Mouse (Mus musculus) gastrocnemius, postnatal 25 days (tissue): ENCODE measurements around the gene Asb2. TPM values are rescaled to one million over a fixed set of nuclear protein-coding genes. Genes with fewer than 3 reads are reported as not detected.
A peak's percentile ranks its signal among the peaks of the same experiment; 100 is the strongest.

ENCODE experiments used
- DNase-seq: peaks from one replicate; pipeline ENCODE4 v3.0.0; 2022
- total RNA-seq, 2 experiments: library from RNA; stranded (reverse); gene quantifications; 1 replicate in 1 of 2; 2 replicates in 1 of 2; pipeline ENCODE4 v1.2.3; 2021

The Asb2 gene
- total RNA-seq, 2 experiments from 2014 or later: 196 to 518 TPM

DNA sequence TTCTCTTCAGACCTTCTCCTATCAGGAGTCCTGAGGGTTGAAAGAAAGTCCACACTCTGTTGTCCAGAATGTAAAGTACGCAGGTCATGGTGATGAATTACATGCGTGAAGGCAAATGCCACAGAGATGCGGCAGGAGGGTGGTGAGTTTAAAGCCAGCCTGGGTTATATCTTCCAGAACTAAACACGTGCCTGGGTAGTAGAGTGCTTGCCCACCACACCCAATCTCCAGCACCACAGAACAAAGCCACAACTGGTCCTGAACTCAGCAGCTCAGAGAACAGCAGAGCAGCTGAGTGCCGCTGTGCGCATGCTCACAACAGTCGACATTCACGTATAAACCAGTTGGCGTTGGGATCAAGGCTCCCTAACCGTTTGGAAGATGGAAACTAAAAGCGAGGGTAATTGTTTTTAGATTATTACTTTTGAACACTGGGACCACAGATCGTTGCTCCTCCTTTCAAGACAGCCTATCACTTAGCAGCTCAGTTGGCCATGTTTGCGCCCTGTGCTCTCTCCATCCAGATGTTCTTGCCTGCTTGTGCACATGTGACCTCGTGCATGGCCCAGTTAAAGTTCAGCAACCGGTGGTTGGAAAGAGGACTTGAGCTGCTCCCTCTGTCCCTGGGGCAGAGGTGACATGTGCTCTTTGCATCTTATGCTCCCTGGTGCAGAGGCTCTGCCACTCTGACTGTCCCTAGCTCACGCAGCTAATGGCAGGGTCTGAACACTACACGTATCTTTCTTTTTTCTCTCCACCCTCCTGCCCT lies 5.9 kb upstream of the Asb2 start:
- peak; percentile 51 for DNase-seq

DNA sequence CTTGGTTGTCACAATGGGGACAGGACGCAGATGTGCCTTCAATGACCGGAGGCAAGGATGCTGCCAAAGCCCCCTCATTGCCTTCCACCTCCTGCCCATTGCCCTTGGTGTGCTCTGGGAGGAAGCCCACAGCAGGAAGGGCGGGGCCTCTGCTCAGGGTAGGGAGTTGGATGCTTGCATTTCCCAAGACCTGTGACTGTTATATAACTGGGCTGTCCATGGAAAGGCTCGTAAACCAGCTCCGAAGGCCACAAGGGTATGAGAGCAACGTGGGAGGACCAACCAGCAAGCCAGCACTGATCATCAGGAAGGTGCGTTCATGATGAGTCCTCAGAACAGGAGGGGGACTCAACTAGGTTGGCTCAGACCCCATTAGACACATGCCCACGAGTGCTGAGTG lies 5.0 kb upstream of the Asb2 start:
- DNase-seq: no peak

DNA sequence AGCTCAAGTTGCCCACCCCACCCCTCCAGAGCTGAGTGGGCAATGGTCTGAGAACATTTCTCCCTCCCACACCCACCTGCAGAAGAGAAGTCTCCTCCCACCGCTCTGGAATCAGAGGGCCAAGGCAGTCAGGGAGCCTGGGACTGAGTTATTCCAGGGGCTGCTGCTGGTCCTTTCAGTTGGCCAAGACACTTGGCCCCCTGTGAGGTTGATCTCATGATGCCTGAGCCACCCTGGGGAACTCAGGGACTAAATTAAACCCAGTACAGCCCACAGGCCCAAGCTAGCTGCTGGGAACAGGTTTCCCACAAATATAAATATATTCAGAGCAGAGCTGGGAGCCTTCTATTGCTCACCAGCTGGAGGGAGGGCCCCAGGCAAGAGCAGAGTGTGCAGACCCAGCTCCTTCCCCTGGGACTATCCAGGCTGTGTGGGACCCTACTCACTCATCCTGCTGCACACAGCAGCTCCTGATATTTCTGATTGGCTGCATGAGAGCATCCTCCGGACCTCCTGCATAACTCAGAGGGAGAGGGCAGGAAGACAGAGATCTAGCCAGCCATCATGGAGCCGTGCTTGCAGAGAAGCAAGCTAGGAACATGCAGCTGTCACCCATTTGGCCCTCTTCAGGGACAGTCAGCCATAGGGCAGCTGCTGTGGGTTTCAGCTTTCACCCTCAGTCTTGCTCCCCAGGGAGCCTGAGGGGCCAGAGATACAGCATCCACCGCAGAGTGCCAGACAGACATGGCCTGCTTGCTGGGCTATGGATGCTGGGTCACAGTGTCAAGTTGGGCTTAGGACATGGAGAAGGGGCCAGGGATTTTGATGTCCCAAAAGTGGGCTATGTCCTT lies 3.4 kb upstream of the Asb2 start:
- peak; percentile 78 for DNase-seq

DNA sequence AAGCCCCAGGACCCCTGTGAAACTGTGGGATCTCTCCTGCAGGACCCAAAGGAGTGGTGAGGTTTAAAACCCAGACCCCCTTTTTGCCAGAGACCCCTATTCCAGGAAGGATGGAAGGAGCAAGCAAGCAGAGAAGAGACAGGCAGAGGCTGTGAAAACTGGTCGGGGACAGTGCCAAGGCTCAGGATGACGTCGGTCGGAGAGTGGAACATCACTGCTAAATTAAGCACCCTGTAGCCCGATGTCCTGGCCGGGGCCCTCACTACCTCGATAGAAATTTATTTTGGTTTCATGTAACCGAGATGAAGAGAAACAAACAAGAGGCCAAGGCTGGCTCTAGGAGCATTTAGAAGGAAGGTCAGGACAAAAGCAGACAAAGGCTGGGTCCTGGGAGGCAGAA lies 2.4 kb upstream of the Asb2 start:
- peak; percentile 84 for DNase-seq

DNA sequence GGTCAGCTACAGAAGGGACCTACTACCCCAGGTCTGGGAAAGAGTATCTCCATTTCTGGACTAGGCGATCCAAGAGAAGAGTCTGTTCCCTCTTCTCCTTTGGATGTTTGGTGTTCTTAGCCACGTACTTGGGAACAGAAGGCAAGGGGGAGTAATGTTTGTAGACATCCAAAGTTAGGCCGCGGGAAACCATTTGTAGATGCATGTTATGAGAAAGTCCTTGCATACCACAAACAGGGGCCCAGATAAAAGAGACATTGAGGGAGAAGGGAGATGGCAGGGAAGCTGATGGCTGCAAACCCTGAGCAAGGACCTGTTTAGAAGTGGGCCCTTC lies 581 bp upstream of the Asb2 start:
- DNase-seq: no peak

DNA sequence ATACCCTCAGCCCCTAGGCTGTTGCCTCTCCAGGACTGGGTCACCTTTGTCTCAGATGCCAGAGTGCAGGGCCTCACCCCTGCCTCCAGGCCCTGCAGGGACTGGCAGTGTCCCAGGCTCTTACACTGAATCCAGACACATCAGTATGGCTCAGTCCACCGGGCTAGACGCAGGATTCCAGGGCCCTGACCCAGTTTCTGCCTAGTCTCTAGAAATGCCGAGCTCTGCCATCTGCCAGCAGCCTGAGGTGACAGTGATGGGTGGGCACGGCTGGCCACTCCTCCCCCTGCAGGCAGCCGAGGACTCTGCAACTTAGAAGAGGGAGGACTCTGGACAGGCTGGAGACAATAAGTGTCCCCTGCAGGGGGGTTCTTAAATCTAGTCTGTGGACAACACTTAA lies 2.3 kb downstream of the Asb2 start:
- DNase-seq: peak; percentile 88

DNA sequence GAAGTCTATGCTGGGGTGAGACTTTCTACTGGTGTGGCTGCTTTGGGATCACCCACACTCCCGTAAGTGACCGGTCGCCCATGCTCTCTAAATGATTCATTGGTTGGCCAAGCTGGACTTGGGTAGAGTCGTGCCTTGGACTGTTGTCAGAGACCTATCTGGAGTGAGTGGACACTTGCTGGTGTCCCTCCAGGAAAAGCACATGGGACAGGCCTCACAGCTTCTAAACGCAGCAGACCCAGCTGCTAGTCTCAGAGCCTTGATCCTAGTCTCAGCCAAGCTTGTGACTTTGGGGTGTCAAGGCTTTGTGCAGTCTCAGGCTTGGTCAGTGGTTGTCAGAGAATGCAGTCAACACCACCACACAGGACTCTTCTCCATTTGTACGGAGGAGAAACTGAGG lies 3.1 kb downstream of the Asb2 start:
- DNase-seq: peak; percentile 74

DNA sequence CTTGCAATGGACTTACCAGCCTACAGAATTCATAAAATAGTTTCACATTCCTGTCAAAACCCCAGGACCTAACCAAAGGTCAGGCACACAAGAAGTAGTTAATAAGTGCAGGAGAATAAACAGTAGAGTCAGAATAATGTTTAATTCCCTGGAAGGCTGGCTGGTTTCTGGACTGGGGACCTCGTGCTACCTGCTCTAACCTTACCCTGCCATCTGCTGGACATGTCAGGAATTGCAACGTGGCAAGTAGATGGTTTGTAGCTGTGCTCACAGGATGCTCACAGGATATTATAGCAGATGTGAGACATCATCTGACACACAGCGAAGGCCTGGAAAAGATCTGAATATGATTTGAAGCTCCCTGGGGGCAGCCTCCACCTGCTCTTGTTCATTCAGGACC lies 7.3 kb downstream of the Asb2 start:
- no peak for DNase-seq

DNA sequence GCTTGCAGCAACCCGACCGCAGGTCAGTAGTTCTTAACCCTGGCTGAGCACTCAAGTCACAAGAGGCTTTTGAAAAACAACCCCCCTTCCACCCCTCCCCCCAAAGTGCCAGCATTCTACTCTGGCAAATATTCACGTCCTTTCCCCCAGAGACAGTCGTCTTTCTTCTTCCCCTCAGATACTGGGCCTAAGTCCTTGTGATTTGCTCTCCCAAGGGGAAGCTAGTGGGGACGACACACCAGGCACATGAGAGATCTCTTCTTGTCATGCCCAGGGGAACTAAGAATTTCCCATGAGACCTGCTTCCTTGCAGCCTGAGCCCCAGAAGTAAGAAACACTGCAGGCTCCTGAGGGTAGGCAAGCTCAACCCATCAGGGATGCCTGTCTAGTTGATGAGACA lies 8.4 kb downstream of the Asb2 start:
- DNase-seq: no peak

DNA sequence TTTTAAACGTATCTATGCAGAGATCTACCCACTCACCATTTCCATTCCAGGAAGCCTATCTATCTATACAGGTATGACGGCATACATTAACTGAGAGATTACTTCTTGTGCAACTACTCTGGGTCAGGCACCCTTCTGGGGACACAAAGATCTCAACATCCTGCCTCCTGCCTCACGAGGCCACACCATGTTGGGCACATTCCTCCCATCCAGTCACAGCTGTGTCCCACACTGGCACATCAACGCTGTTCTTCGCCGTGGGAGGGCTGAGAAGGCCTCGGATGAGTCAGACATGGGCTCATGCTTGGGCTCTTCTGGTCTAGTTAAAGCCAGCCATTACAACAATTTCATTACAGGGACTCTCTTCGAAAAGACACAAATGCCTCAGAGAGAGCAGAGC lies 8.9 kb downstream of the Asb2 start:
- DNase-seq: no peak

DNA sequence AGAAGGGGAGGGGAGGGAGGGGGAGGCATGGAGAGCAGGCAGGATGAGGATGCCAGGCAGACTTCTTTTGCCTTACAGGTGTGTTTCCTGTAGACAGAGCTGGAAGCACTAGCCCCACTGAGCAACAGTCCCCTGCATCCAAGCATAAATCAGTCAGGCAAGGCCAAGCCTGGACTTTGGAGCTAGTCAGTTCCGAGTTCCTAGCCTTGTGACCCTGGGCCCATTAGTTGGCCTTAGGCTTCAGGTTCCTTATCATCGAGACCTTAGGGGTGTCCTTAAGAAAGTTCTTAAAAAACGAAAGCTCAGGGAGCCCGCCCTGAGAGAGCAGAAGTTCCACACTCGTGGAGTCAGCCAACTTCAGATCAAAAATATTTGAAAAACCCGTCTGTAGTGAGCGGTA lies 10.9 kb downstream of the Asb2 start:
- no peak for DNase-seq

DNA sequence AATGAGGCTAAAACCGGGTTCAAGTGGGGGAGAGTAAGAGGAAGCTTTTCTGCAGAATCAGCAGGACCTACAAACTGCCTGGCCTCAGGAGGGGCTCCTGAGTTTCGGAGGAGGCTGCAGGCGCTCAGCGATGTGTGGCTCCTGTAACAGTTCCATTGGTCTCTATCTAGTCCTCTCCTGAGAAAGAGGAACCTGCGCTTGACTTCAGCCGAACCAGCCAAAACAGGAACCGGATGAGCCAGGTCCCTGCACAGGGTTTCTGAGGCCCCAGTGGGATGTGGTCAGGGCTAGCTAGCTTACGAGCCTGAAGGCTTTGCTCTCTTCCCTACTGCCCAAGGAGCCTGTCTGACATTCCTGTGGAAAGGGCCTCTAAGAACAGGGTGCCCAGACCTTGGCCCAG lies 12.3 kb downstream of the Asb2 start:
- no peak for DNase-seq

DNA sequence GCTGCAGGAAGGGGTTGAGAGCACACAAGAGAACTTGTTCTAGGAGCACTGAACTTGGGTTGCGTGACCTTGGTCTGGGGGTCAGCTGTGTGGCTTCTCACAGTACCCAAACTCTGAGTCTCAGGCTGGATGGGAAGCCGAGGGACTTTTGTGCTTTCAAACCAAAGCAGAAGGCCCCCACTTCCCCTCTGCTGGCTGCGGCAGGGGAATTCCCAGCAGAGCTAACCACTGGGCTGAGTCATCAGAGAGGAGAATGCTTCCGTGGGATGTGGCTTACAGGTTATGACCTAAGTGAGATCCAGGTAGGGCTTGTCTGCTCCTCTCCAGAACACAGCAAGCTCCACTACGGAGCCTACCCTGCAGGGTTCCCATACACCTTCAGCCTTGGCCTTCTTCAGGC lies 14.6 kb downstream of the Asb2 start:
- DNase-seq: no peak

DNA sequence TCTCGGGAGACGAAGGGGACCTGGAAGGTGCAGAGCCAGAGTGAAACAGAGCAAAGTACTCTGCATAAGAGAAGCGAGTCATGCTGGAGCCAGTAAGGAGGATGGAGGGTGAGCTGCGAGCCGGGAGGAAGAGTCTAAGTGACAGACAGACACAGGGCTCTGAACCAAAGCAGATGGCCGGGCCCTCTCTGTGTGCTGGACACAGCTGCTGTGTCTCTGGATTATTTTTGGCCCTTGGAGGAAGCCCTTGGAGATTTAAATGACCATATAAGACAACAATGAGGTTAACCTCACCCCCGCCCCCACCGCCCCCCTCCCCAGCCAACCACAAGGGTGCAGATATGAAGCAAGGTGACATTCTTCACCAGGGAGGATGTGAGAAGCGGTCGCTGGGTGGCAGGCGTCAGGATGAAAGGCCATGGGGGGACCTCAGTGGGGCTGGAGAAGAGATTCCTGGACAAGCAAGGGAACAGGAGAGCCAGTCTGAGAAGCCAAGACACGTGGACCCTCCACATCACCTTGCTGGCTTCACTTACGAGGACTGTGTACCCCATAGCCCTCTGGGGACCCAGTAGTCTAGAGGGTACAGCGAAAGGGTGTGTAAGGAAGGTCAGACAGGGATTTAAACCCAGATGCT lies 17.5 kb downstream of the Asb2 start:
- DNase-seq: no peak

DNA sequence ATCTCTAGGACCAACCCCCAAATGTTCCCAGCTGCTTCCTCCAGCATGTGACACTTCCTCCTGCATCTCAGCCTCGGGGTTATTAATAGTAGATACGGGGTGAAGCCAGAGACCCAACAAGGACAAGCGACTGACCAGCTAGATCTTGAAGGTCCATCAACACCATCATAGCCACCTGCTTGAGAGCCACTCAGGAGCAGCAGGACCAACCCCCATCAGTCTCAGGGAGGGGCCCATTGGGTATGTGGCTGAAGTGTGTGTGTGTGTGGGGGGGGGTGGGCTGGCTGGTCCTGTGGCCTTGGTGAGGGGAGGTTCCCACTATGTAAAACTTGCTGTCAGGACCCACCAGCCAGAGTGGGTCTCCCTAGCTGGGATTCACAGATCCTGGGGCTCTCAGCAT lies 19.0 kb downstream of the Asb2 start:
- no peak for DNase-seq

DNA sequence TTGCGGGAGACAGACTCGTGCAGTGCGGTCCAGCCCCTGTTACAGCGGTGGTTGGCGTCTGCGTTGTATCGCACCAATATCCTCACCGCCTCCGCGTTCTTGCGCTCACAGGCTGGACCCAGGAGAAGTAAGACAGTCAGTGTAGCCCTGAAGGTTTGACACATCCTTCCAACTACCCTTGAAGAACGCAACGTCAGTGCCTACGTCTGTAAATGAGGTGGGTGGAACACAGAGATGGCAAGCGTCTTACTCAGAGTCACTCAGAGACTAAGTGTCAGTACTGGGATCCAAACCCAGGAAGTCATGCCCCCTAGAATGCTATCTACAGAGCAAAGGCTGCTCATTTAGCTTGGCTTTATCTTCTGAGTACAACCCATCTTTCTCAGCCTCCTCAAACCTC lies 22.4 kb downstream of the Asb2 start:
- no peak for DNase-seq

DNA sequence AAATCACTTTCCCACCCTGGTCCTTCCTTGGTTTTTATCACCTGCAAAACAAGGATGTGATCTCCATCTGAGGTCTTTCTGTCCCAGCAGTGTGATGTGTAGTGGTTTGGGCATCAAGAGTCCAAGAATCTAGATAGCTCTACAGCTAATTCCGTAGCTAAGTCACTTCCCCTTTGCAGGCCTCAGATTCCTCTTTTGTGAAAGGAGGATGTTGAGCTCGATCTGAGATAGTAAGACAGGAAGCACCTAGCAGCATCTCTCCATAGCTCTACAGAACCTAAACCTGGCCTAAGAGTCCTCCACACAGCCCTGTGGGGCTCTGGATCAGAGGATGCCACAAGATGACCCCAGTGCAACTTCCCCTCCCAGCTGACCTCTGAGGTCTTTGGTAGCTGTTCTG lies 22.9 kb downstream of the Asb2 start:
- no peak for DNase-seq

DNA sequence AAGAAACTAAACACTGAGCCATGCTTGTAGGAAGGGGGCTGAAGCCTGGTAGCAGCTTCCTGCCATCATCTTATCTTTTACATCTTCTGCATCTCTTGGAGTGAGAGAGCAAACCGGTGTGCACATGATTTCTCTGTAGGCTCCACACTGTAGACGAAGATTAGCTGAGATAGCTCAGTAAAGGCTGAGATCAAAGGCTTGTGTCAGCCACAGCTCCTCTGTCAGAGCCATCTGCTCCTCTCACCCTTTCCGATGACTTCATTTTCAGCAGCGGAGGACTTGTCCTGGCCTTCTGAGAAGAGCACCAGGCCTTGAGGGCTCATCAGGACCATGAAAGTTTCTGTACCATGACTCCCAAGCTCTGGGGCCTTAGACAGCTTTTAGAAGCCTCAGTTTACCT lies 24.3 kb downstream of the Asb2 start:
- DNase-seq: no peak

DNA sequence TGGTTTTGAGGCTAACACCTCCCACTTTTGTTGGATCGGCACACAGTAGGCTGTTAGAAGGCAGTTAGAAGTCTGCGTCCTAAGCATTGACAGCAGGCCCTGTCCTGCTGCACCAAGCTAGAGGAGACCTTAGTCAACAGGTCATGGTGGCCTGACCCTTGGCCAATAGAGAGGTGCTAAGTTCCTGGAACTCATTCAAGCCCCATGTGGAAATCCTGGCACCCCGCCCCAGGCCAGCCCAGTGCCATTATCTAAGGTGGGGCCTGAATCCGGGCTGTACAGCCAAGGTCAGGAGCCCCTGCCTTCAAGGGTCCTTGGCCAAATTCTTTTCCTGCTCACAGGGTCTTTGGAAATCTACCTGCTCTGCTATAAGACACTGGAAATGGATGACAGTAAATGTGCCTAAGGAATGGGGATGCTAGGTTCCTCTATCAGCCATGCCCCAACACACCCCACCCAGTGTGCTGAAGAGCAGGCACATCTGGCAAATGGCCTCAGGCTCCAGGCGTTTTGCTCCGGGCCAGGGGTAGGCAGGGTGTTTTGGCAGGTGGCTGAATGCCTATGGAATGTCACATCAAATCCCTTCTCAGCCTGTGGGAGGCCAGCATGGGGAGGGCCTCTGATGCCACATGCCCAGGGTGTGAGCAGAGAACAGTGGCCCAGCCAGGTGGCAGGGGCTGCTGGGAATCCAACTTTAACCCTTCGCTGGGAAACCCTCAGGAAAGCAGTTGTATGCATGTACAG lies 27.2 kb downstream of the Asb2 start:
- peak; percentile 53 for DNase-seq

DNA sequence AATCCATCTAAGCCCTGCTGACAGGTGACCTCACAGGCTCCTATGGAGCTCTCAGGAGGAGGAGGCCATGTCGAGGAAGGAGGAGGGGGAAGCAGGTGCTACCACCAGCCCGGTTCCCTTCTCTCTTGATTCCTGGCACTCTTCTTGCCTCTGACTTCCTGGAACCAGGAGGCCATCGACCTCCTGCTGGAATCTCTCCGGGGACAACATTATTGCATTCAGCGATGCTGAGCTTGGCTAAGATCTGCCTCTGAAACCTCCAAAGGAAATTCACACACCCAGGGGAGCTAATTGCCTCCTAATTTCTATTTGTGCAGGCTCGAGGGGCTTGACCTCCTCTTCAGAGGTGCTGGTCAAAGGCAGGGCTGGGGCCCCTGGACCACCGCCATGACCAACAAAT lies 28.7 kb downstream of the Asb2 start:
- DNase-seq: no peak

DNA sequence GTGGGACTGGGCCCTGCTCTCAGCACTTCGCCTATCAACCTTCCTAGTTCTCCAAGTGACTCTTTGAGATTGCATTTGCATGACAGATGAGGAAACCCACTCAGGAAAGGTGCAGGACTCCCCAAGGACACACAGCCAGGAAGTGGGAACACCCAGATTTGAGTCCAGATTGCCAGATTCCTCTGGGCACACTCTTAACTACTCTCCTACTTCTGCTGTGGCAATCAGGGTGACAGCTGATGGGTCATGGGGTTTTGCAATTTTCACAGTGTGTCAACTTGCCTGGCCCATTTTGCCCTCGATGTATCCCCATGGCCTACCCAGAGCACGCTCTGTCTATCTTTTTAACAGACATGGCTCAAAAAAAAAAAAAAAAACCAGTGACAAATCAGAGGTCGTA lies 29.2 kb downstream of the Asb2 start:
- no peak for DNase-seq

DNA sequence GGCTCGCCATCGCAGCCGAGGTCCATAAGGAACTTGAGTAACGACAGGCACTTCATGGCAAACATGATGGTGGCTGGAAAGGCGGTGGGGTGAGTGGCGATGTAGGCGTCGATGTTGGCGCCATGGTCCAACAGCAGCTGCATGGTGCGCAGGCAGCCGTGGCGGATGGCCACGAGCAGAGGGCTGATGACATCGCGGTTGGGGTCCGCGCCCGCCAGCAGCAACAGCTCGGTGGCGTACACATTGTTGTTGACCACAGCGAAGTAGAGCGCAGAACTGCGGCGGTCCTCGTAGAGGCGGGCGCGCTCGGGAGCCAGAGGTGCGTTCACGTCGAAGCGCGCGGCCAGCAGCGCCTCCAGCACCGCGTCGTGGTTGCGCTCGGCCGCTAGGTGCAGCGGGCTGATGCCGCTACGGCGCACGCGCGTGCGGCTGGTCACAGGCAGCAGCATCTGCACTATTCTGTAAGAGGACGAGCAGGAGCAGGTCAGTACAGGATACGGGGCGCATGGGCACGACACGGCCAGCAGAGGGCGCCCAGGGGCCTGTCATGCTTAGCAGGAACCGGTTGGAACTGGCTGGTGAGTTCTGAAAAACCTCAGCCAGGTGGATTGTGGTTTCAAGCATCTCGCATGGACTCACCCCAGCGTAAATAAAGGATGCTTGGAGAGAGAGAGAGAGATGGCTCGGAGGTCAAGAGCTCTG lies 30.5 kb downstream of the Asb2 start:
- peak; percentile 78 for DNase-seq
